Mouse (Mus musculus): ENCODE measurements around the gene Tst.

Tst gene

GRCm38 (mm10) chr15:78405517-78406211 lies at the start of gene Tst:
TSS of gene Tst (minus strand) at chr15:78405907.
- DNase-seq (ENCODE audit: low spot score in 2 of 2), result peak; percentile 84 to 85

GRCm38 (mm10) chr15:78455168-78455567 lies 49.5 kb upstream of the Tst start:
- DNase-seq (ENCODE audit: low spot score in 2 of 2), result no peak

- no peak for DNase-seq (ENCODE audit: low spot score in 2 of 2)
Measured at GRCm38 (mm10) chr15:78452929-78453328, 47.2 kb upstream of the Tst start.

GRCm38 (mm10) chr15:78451201-78451600 lies 45.5 kb upstream of the Tst start:
- DNase-seq (ENCODE audit: low spot score in 2 of 2), result no peak

- no peak for DNase-seq (ENCODE audit: low spot score in 2 of 2)
Measured at GRCm38 (mm10) chr15:78450419-78450768, 44.7 kb upstream of the Tst start.

- DNase-seq (ENCODE audit: low spot score in 2 of 2), result peak in 1 of 2 experiments; percentile 55
Measured at GRCm38 (mm10) chr15:78449694-78450418, 44.1 kb upstream of the Tst start.

GRCm38 (mm10) chr15:78449131-78449530 lies 43.4 kb upstream of the Tst start:
- no peak for DNase-seq (ENCODE audit: low spot score in 2 of 2)

- DNase-seq (ENCODE audit: low spot score in 2 of 2), result peak; percentile 96 to 97
Measured at GRCm38 (mm10) chr15:78447746-78448535, 42.2 kb upstream of the Tst start.

- no peak for DNase-seq (ENCODE audit: low spot score in 2 of 2)
Measured at GRCm38 (mm10) chr15:78447121-78447520, 41.4 kb upstream of the Tst start.

- no peak for DNase-seq (ENCODE audit: low spot score in 2 of 2)
Measured at GRCm38 (mm10) chr15:78443857-78444256, 38.1 kb upstream of the Tst start.

- no peak for DNase-seq (ENCODE audit: low spot score in 2 of 2)
Measured at GRCm38 (mm10) chr15:78442231-78442630, 36.5 kb upstream of the Tst start.

GRCm38 (mm10) chr15:78438973-78439372 lies 33.3 kb upstream of the Tst start:
- DNase-seq (ENCODE audit: low spot score in 2 of 2), result no peak

- no peak for DNase-seq (ENCODE audit: low spot score in 2 of 2)
Measured at GRCm38 (mm10) chr15:78438505-78438904, 32.8 kb upstream of the Tst start.

GRCm38 (mm10) chr15:78438018-78438394 lies 32.3 kb upstream of the Tst start:
- DNase-seq (ENCODE audit: low spot score in 2 of 2), result no peak

- DNase-seq (ENCODE audit: low spot score in 2 of 2), result no peak
Measured at GRCm38 (mm10) chr15:78437237-78438017, 31.7 kb upstream of the Tst start.

GRCm38 (mm10) chr15:78436380-78437192 lies 30.9 kb upstream of the Tst start:
- DNase-seq (ENCODE audit: low spot score in 2 of 2), result peak in 1 of 2 experiments; percentile 63

- no peak for DNase-seq (ENCODE audit: low spot score in 2 of 2)
Measured at GRCm38 (mm10) chr15:78435681-78436080, 30.0 kb upstream of the Tst start.

GRCm38 (mm10) chr15:78434896-78435520 lies 29.3 kb upstream of the Tst start:
- peak in 1 of 2 experiments; percentile 52 for DNase-seq (ENCODE audit: low spot score in 2 of 2)

- no peak for DNase-seq (ENCODE audit: low spot score in 2 of 2)
Measured at GRCm38 (mm10) chr15:78431541-78432121, 25.9 kb upstream of the Tst start.

GRCm38 (mm10) chr15:78430874-78431273 lies 25.2 kb upstream of the Tst start:
- DNase-seq (ENCODE audit: low spot score in 2 of 2), result no peak

All from spleen, postnatal 10 days (tissue).